Mouse (Mus musculus) forebrain, embryonic 14.5 days (tissue): ENCODE data around the gene Cops4. TPM values are rescaled to one million over a fixed set of nuclear protein-coding genes. Genes with fewer than 3 reads are reported as not detected.

Experiments
- ATAC-seq: fragments of 200-750 bp; cut with Nextera tagmentation; 2 replicates; pipeline ENCODE4 v1.8.0; 2017; ENCODE audit warnings: mild to moderate bottlenecking, moderate library complexity
- DNase-seq: peaks from one replicate; pipeline ENCODE4 v3.0.0-alpha.2; 2015; ENCODE audit warnings: low spot score
- H3K27ac ChIP-seq: fragments of 300-500 bp; sonication (generic); 2 replicates; pipeline ENCODE4 v1.5.1; 2014; ENCODE audit warnings: low read depth, mild to moderate bottlenecking, control low read depth, low read length, moderate library complexity
- H3K27me3 ChIP-seq: fragments of 300-500 bp; sonication (generic); replicated peaks from 2 replicates; pipeline ENCODE4 v1.6.1; 2014; ENCODE audit warnings: low read length, control low read depth, mixed read lengths; ENCODE audit not compliant: control insufficient read depth, insufficient read depth
- H3K36me3 ChIP-seq: fragments of 300-500 bp; sonication (generic); 2 replicates; pipeline ENCODE4 v1.6.1; 2014; ENCODE audit warnings: low read length, control low read depth; ENCODE audit not compliant: control insufficient read depth, insufficient read depth
- H3K4me1 ChIP-seq: fragments of 300-500 bp; sonication (generic); 2 replicates; pipeline ENCODE4 v1.6.1; 2014; ENCODE audit warnings: antibody characterized with exemption, low read length, control low read depth; ENCODE audit not compliant: control insufficient read depth, insufficient read depth
- H3K4me2 ChIP-seq: fragments of 300-500 bp; sonication (generic); 2 replicates; pipeline ENCODE4 v1.6.1; 2014; ENCODE audit warnings: mild to moderate bottlenecking, control low read depth, low read length
- H3K4me3 ChIP-seq: fragments of 300-500 bp; sonication (generic); 2 replicates; pipeline ENCODE4 v1.5.1; 2014; ENCODE audit warnings: low read depth, low read length, control low read depth
- H3K9ac ChIP-seq: fragments of 300-500 bp; sonication (generic); 2 replicates; pipeline ENCODE4 v1.6.1; 2014; ENCODE audit warnings: mild to moderate bottlenecking, low read length, control low read depth, moderate library complexity
- H3K9me3 ChIP-seq: fragments of 300-500 bp; sonication (generic); replicated peaks from 2 replicates; pipeline ENCODE4 v1.6.1; 2016; ENCODE audit warnings: low read length, control low read depth, mixed read lengths; ENCODE audit not compliant: control insufficient read depth
- WGBS: fragments of 180-500 bp; shearing (Covaris S2); extraction: QIAGEN DNeasy Blood & Tissue Kit; methylation state at CpG from one replicate; pipeline ENCODE4 v1.1.7; 2014; 5-methylcytosine and 5-hydroxymethylcytosine counted together
- polyA plus RNA-seq: library from polyadenylated mRNA; unstranded; fragments of >200 nt; fragmentation: Nextera tagmentation; extraction: Ambion mirVana; gene quantifications from 2 replicates; pipeline ENCODE4 v1.2.1, GENCODE M21; 2014

Gene Cops4
- polyA plus RNA-seq, 1 experiment from 2014 or later: 203 TPM

- peak; percentile 80 for DNase-seq
- Histone ChIP-seq H3K9me3 (no peaks in the 10 kb centered on the region), H3K36me3 (no peaks in the 10 kb centered on the region), H3K27ac (peak overlapping the region; percentile 48), H3K4me3 (peak overlapping the region; percentile 69), H3K4me2 (peak overlapping the region; percentile 84), H3K9ac (peak overlapping the region; percentile 86), H3K4me1 (peaks cover 15% of the 10 kb centered on the region), H3K27me3 (no peaks in the 10 kb centered on the region)
- ATAC-seq: peak; percentile 67
- under 1% methylated on average over 46 of the region's 46 CpGs for WGBS
Observed at GRCm38 (mm10) chr5:100498436-100499180, 19.5 kb upstream of the Cops4 start.

GRCm38 (mm10) chr5:100499243-100499642 is 18.9 kb upstream of the Cops4 start:
- H3K27me3 ChIP-seq: no peaks in the 10 kb centered on the region
- peak overlapping the region; percentile 69 for H3K4me3 ChIP-seq
- no peaks in the 10 kb centered on the region for H3K36me3 ChIP-seq
- DNase-seq (peak; percentile 11), ATAC-seq (no peak)
- peak overlapping the region; percentile 84 for H3K4me2 ChIP-seq
- no peaks in the 10 kb centered on the region for H3K9me3 ChIP-seq
- 25% methylated on average over 2 of the region's 2 CpGs for WGBS
- peaks cover 15% of the 10 kb centered on the region for H3K4me1 ChIP-seq
- no peak overlapping the region for H3K27ac ChIP-seq
- peak overlapping the region; percentile 68; the same call in 1 of the 2 replicates for H3K9ac ChIP-seq

DNA sequence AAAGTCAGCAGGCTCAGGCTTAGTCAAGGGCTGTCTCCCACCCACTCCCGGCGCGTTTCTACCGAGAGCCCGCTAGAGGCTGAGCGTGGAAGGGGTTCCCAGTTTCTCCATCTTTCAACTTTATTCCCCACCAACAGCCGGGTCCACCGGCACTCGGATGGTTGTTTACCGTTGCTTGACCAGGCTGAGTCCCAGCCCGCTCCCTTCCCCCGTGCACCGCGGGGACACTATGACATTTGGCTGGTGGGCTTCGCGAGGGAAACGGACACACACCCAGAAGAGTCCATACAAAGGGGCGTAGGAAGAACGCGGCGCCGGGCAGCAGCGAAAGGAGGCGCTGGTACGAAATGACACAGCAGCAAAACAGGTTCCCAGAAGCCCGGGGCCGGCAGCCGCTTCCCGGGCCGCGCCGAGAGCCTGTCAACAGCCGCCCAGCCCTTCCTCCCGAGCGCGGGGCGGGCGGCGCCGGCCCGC is 18.2 kb upstream of the Cops4 start:
- H3K27me3 ChIP-seq: no peaks in the 10 kb centered on the region
- 1% methylated on average over 25 of the region's 41 CpGs for WGBS
- peak overlapping the region; percentile 84 for H3K4me2 ChIP-seq

DNA sequence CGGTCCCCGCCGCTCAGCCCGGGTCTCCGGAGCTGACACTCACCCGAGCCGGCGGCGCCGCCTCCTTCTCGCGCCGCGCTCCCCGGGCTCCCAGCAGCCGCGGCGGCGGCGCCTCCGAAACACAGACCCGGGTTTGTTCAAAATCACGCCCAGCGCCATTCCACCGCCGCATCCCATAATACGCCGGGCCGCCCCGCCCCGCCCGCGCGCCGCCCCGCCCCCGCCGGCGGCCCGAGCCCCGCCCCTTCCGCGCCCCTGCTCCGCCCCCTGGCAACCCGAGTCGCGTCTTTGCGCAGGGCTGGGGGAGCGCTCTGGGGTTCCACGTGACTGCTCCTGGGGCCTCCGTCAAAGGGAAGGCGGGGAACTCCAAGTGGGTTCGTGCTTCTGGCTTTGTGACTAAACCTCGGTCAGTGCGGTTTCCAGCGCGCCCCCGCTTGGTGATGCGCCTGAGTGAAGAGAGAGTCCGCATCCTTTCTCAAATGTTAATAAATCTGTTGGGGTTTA is 17.6 kb upstream of the Cops4 start, which contains the start of gene Lin54:
Lin54 (minus strand) TSS at position 182 of the 504 bp plus-strand sequence.
- under 1% methylated on average over 39 of the region's 60 CpGs for WGBS
- H3K27me3 ChIP-seq: no peaks in the 10 kb centered on the region
- H3K9me3 ChIP-seq: no peaks in the 10 kb centered on the region
- peak within 1 kb of the TSS; percentile 84 for H3K4me2 ChIP-seq
- H3K9ac ChIP-seq: peak within 1 kb of the TSS; percentile 68
- H3K36me3 ChIP-seq: no peaks in the 10 kb centered on the region
- peaks cover 15% of the 10 kb centered on the region for H3K4me1 ChIP-seq
- H3K27ac ChIP-seq: peak within 1 kb of the TSS; percentile 58; the same call in 1 of the 2 replicates
- DNase-seq (peak; percentile 96), ATAC-seq (peak; percentile 95)
- peak within 1 kb of the TSS; percentile 69 for H3K4me3 ChIP-seq

More for the DNA sequence above, 18.2 kb upstream of the Cops4 start:
- H3K36me3 ChIP-seq: no peaks in the 10 kb centered on the region
- no peaks in the 10 kb centered on the region for H3K9me3 ChIP-seq
- H3K4me1 ChIP-seq: peaks cover 15% of the 10 kb centered on the region
- peak; percentile 65 for DNase-seq
- H3K4me3 ChIP-seq: peak overlapping the region; percentile 69
- peak overlapping the region; percentile 58; the same call in 1 of the 2 replicates for H3K27ac ChIP-seq
- H3K9ac ChIP-seq: peak overlapping the region; percentile 68
- peak; percentile 13; the same call in 1 of the 2 replicates for ATAC-seq

GRCm38 (mm10) chr5:100501267-100501666 is 16.8 kb upstream of the Cops4 start:
- ATAC-seq: 0 out of 2 replicates have a peak, but pooled peaks have one; percentile 0
- H3K9ac ChIP-seq: no peak overlapping the region
- whole genome bisulfite sequencing: 91% methylated on average over 4 of the region's 4 CpGs

DNA sequence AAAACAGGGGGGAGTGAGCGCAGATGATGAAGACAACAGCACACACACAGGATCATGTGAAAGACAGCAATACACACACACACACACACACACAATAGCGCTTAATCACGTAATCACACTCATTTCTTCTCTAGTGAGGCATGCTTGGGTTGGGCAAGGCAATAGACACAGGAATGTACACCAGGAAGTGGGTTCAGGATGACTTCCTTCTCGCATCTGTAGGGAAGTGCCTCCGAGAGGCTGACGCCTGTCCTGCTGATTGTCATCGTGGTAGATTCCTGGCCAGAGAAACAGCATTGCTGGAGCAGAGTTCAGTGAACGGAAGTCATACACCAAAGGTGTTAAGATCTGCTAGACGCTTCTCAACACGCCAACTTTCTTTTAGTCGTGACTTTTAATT is 8.9 kb upstream of the Cops4 start:
- Histone ChIP-seq H3K9ac (no peak overlapping the region), H3K9me3 (no peaks in the 10 kb centered on the region), H3K27me3 (no peaks in the 10 kb centered on the region), H3K36me3 (no peaks in the 10 kb centered on the region), H3K4me1 (no peaks in the 10 kb centered on the region), H3K4me2 (no peak overlapping the region), H3K4me3 (no peak overlapping the region), H3K27ac (no peak overlapping the region)
- DNase-seq: no peak
- WGBS: 80% methylated on average over 11 of the region's 11 CpGs
- no peak for ATAC-seq

More at GRCm38 (mm10) chr5:100501267-100501666, 16.8 kb upstream of the Cops4 start:
- no peak overlapping the region for H3K4me2 ChIP-seq
- DNase-seq: no peak
- H3K4me1 ChIP-seq: peaks cover 15% of the 10 kb centered on the region
- H3K36me3 ChIP-seq: no peaks in the 10 kb centered on the region
- no peak overlapping the region for H3K27ac ChIP-seq
- H3K27me3 ChIP-seq: no peaks in the 10 kb centered on the region
- no peaks in the 10 kb centered on the region for H3K9me3 ChIP-seq
- H3K4me3 ChIP-seq: no peak overlapping the region

DNA sequence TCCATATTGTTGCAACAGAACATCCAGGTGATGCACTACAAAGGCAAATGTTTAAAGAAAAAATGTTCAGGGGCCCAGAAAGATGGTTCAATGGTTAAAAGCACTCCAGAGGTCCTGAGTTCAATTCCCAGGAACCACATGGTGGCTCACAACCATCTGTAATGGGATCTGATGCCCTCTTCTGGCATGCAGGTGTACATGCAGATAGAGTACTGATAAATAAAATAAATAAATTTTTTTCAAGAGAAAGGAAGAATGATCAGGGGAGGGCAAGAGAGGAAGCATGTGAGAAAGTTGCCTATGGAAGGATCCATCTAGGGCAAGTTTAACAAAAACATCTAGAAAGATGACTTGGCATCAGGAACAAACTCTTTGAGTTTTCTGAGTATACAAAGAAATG is 5.5 kb upstream of the Cops4 start:
- no peaks in the 10 kb centered on the region for H3K36me3 ChIP-seq
- no peak overlapping the region for H3K4me2 ChIP-seq
- H3K4me3 ChIP-seq: no peak overlapping the region
- DNase-seq: no peak
- no peak overlapping the region for H3K27ac ChIP-seq
- no peak for ATAC-seq
- H3K9me3 ChIP-seq: no peaks in the 10 kb centered on the region
- H3K9ac ChIP-seq: no peak overlapping the region
- peaks cover 3% of the 10 kb centered on the region; the same call in 1 of the 2 replicates for H3K4me1 ChIP-seq
- no peaks in the 10 kb centered on the region for H3K27me3 ChIP-seq

- no peak for DNase-seq
- Histone ChIP-seq H3K36me3 (peaks cover 5% of the 10 kb centered on the region; the same call in 1 of the 2 replicates), H3K27ac (no peak overlapping the region), H3K4me1 (peaks cover 10% of the 10 kb centered on the region), H3K9ac (peak overlapping the region; percentile 82), H3K27me3 (no peaks in the 10 kb centered on the region), H3K9me3 (no peaks in the 10 kb centered on the region), H3K4me2 (peak overlapping the region; percentile 65), H3K4me3 (peak overlapping the region; percentile 69)
- peak; percentile 4; the same call in 1 of the 2 replicates for ATAC-seq
- 10% methylated on average over 5 of the region's 5 CpGs for WGBS
Observed at GRCm38 (mm10) chr5:100519027-100519411, 910 bp downstream of the Cops4 start.

DNA sequence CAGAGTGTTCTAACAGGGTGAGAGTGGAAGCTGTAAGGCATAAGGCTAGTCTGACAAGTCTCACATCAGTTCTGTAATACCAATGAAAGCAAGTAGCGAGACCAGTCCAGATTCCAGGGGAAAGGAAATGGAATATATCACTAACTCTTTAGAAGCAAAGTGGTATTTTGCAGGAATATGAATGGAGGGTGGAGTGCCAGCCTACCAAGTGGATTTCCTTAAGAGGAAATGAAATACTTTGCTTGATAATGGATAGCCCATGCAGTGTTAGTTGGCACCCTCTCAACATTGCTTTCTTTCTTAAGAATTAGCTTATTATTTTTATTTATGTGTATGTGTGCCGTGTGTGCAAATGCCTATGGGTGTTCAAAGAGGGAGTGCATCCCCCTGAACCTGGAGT is 2.1 kb downstream of the Cops4 start:
- Histone ChIP-seq H3K27ac (no peak overlapping the region), H3K4me1 (peaks cover 10% of the 10 kb centered on the region), H3K4me2 (no peak overlapping the region), H3K27me3 (no peaks in the 10 kb centered on the region), H3K9me3 (no peaks in the 10 kb centered on the region), H3K4me3 (no peak overlapping the region), H3K9ac (no peak overlapping the region), H3K36me3 (peaks cover 5% of the 10 kb centered on the region; the same call in 1 of the 2 replicates)
- ATAC-seq (no peak), DNase-seq (no peak)
- WGBS: 89% methylated on average over 2 of the region's 2 CpGs
